ENCODE assay signal across 8 mouse cellular contexts in the genomic region with DNA sequence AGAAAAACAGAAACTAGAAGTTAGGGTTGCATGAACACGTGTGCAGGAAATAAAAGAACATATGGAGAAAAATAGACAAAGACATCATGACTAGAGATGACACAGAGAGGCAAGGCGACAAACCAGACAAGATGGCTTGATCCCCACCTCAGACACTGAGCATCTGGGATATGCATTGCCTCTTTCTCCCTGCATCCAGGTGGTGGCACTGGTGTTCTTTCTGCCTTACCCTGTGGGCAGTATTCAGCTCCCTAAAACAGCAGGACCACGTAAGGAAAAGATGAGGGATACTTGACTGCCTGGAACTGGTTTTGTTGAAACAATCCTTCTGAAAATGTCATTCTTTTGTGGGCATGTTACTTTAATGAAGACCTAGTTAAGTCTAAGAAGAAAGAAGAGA.
DNase-seq lines count a peak whose midpoint lies in the region; ATAC-seq and TF ChIP-seq lines count a peak whose summit lies in the region.

No protein-coding gene starts in this region.

- H3K36me3 ChIP-seq in kidney, embryonic 15.5 days: no peaks in the 10 kb centered on the region
- H3K36me3 ChIP-seq in limb, embryonic 11.5 days (ENCODE audit: control insufficient read depth, insufficient read depth, low read length): no peaks in the 10 kb centered on the region

- H3K9ac ChIP-seq in kidney, embryonic 15.5 days: no peak overlapping the region
- H3K9ac ChIP-seq in limb, embryonic 11.5 days (ENCODE audit: low read length): no peak overlapping the region

- H3K27me3 ChIP-seq in kidney, embryonic 15.5 days: no peaks in the 10 kb centered on the region
- no peaks in the 10 kb centered on the region for H3K27me3 ChIP-seq in limb, embryonic 11.5 days (ENCODE audit: control insufficient read depth, insufficient read depth, low read length)

- ATAC-seq in kidney, embryonic 15.5 days (replicated peaks; ENCODE audit: low FRiP score): peak; percentile 60; the same call in 1 of the 2 replicates
- ATAC-seq in limb, embryonic 11.5 days (ENCODE audit: insufficient number of reproducible peaks, low FRiP score, low TSS enrichment, low read depth): no peak
- ATAC-seq in erythroblast, adult 5-6 weeks (replicated peaks; ENCODE audit: low FRiP score, poor library complexity, severe bottlenecking): no peak

- WGBS in kidney, embryonic 15.5 days: 22% methylated on average over 3 of the region's 3 CpGs
- WGBS in limb, embryonic 11.5 days: 22% methylated on average over 3 of the region's 3 CpGs

- H3K4me1 ChIP-seq in kidney, embryonic 15.5 days: no peaks in the 10 kb centered on the region
- H3K4me1 ChIP-seq in limb, embryonic 11.5 days (ENCODE audit: control insufficient read depth, insufficient read depth, low read length): no peaks in the 10 kb centered on the region

- H3K9me3 ChIP-seq in kidney, embryonic 15.5 days (replicated peaks): no peaks in the 10 kb centered on the region
- no peaks in the 10 kb centered on the region for H3K9me3 ChIP-seq in limb, embryonic 11.5 days (ENCODE audit: control insufficient read depth, low read length)

- no peak overlapping the region for H3K4me3 ChIP-seq in gastrocnemius, adult 2 months
- H3K4me3 ChIP-seq in kidney, embryonic 15.5 days (replicated peaks): no peak overlapping the region
- no peak overlapping the region for H3K4me3 ChIP-seq in limb, embryonic 11.5 days (ENCODE audit: low read depth, low read length)

- intact Hi-C loops in gastrocnemius, adult 2 months (cut with DNase I): loop anchor here (1.0 to 5.0 kb wide), 3 partner anchors 154 to 346 kb away; partner anchors contain the start of gene Npr3

- peak; percentile 57 for DNase-seq in gastrocnemius, adult 2 months
- no peak for DNase-seq in gastrocnemius, postnatal 25 days
- peak; percentile 57 for DNase-seq in adrenal gland, adult 2 months
- peak; percentile 47 to 73 for DNase-seq in frontal cortex, postnatal 36 days (ENCODE audit: low spot score in 2 of 2)
- DNase-seq in limb, embryonic 11.5 days (ENCODE audit: low spot score): peak; percentile 57
- DNase-seq in right cerebral cortex, postnatal 14 days: peak; percentile 49

- peak; percentile 85 for TF ChIP-seq CTCF in gastrocnemius, adult 2 months (IDR thresholded peaks at IDR 0.05)

- H3K27ac ChIP-seq in gastrocnemius, adult 2 months: no peak overlapping the region
- H3K27ac ChIP-seq in kidney, embryonic 15.5 days: no peak overlapping the region
- H3K27ac ChIP-seq in limb, embryonic 11.5 days (replicated peaks; ENCODE audit: low read depth, low read length): no peak overlapping the region

- H3K4me2 ChIP-seq in kidney, embryonic 15.5 days: no peak overlapping the region
- H3K4me2 ChIP-seq in limb, embryonic 11.5 days (ENCODE audit: low read depth, severe bottlenecking): no peak overlapping the region
